Mouse (Mus musculus) lung, adult 2 months (tissue): ENCODE measurements around the gene Cry2.

Experiments used
- CTCF ChIP-seq: fragments of 200-500 bp; IDR thresholded peaks from 2 replicates; pipeline ENCODE4 v1.5.1; 2011; ENCODE audit warnings: mild to moderate bottlenecking, low read length, control low read depth; ENCODE audit not compliant: insufficient read depth
- POLR2A ChIP-seq: fragments of 200-500 bp; IDR thresholded peaks from 2 replicates; pipeline ENCODE4 v1.6.1; 2011; ENCODE audit warnings: low read depth, mild to moderate bottlenecking, control low read depth, low read length, borderline replicate concordance; ENCODE audit errors: extremely low read depth

- TF ChIP-seq CTCF (no peak), POLR2A (no peak)
Observed at GRCm38 (mm10) chr2:92367383-92368029, 66.3 kb downstream of the Cry2 start.
